Mouse (Mus musculus) ES-E14 (cell line): Measurements from ENCODE around the gene Mfsd4a. TPM values are rescaled to one million over a fixed set of nuclear protein-coding genes. Genes with fewer than 3 reads are reported as not detected.

Source experiments
- DNase-seq: peaks from one replicate; pipeline ENCODE4 v3.0.0-alpha.2; 2013; ENCODE audit warnings: low read depth, low spot score
- H3K27ac ChIP-seq: 2 replicates; pipeline ENCODE4 v1.5.1; 2012; ENCODE audit warnings: low read depth, mild to moderate bottlenecking, low read length, moderate library complexity, mixed read lengths; ENCODE audit not compliant: poor library complexity, insufficient read depth, severe bottlenecking
- H3K36me3 ChIP-seq: 2 replicates; pipeline ENCODE4 v1.6.1; 2012; ENCODE audit warnings: mild to moderate bottlenecking, low read length, moderate library complexity, mixed read lengths; ENCODE audit not compliant: control insufficient read depth, poor library complexity, insufficient read depth, severe bottlenecking
- H3K4me1 ChIP-seq, 2 experiments: fragments of 150-350 bp in 1 of 2; sonication (generic) in 1 of 2; 2 replicates each; pipeline ENCODE4 v1.6.1; 2012; ENCODE audit warnings: low read length in 2 of 2, mild to moderate bottlenecking in 1 of 2, mixed read lengths in 1 of 2; ENCODE audit not compliant: control insufficient read depth in 2 of 2, insufficient read depth in 2 of 2, poor library complexity in 1 of 2
- H3K4me3 ChIP-seq, 2 experiments: fragments of 150-350 bp in 1 of 2; sonication (generic) in 1 of 2; 2 replicates each; pipeline ENCODE4 v1.5.1; 2012; ENCODE audit warnings: low read length in 2 of 2, low read depth in 1 of 2, mild to moderate bottlenecking in 1 of 2, mixed read lengths in 1 of 2; ENCODE audit not compliant: insufficient read depth in 1 of 2, poor library complexity in 1 of 2, severe bottlenecking in 1 of 2
- H3K9ac ChIP-seq: 2 replicates; pipeline ENCODE4 v1.6.1; 2012; ENCODE audit warnings: low read depth, mild to moderate bottlenecking, low read length, mixed read lengths; ENCODE audit not compliant: poor library complexity, insufficient read depth, severe bottlenecking
- H3K9me3 ChIP-seq: fragments of 150-350 bp; sonication (generic); 2 replicates; pipeline ENCODE4 v1.6.1; 2012; ENCODE audit warnings: low read depth, mild to moderate bottlenecking, low read length; ENCODE audit not compliant: control insufficient read depth, insufficient read depth
- CHD2 ChIP-seq: IDR thresholded peaks from 2 replicates; pipeline ENCODE4 v1.6.1; 2014; ENCODE audit warnings: mild to moderate bottlenecking, low read depth, low read length, inconsistent platforms
- HCFC1 ChIP-seq: IDR thresholded peaks from 2 replicates; pipeline ENCODE4 v1.6.1; 2012; ENCODE audit warnings: low read length, inconsistent platforms, borderline replicate concordance; ENCODE audit not compliant: insufficient read depth
- MAFK ChIP-seq: IDR thresholded peaks from 2 replicates; pipeline ENCODE4 v1.6.1; 2014; ENCODE audit warnings: mild to moderate bottlenecking, low read depth, low read length, inconsistent platforms; ENCODE audit not compliant: insufficient read depth
- ZC3H11A ChIP-seq: IDR thresholded peaks from 2 replicates; pipeline ENCODE4 v1.6.1; 2012; ENCODE audit warnings: low read depth, mild to moderate bottlenecking, inconsistent platforms, low read length, borderline replicate concordance
- ZNF384 ChIP-seq: IDR thresholded peaks from 2 replicates; pipeline ENCODE4 v1.6.1; 2012; ENCODE audit warnings: low read depth, low read length, inconsistent platforms
- in situ Hi-C, 2 experiments: fragments of 600-800 bp; cut with MboI; formaldehyde crosslinking; loops; one replicate each; pipeline ENCODE4 v1.15.1; 2025; ENCODE audit warnings: low sequenced_read_pairs in 2 of 2, inconsistent platforms in 1 of 2; ENCODE audit not compliant: unreplicated experiment in 2 of 2
- total RNA-seq: library from RNA; depleted of rRNA; stranded (reverse); fragments of 300-350 nt; gene quantifications from 2 replicates; pipeline ENCODE4 v1.2.3, GENCODE M21; 2012; rRNA removed

Gene Mfsd4a
- 1.3 and 2.4 TPM in 2 replicates for total RNA-seq

GRCm38 (mm10) chr1:132067261-132068255 is at the start of gene Mfsd4a:
Mfsd4a (minus strand) TSS chr1:132068062.
- Histone ChIP-seq H3K27ac (no peak within 1 kb of the TSS), H3K4me3 (peak within 1 kb of the TSS; percentile 50 to 54; a peak in 3 of 4 replicates), H3K36me3 (no peaks in the 10 kb centered on the region), H3K9ac (peak within 1 kb of the TSS; percentile 28; the same call in 1 of the 2 replicates), H3K4me1 (no peaks in the 10 kb centered on the region; a peak in 1 of 4 replicates), H3K9me3 (no peaks in the 10 kb centered on the region)
- no peak for TF ChIP-seq MAFK
- no peak for TF ChIP-seq CHD2
- no peak for TF ChIP-seq ZNF384
- TF ChIP-seq ZC3H11A = no peak
- no peak for TF ChIP-seq HCFC1
- in situ Hi-C loops = no loop called here
- no peak for DNase-seq

DNA sequence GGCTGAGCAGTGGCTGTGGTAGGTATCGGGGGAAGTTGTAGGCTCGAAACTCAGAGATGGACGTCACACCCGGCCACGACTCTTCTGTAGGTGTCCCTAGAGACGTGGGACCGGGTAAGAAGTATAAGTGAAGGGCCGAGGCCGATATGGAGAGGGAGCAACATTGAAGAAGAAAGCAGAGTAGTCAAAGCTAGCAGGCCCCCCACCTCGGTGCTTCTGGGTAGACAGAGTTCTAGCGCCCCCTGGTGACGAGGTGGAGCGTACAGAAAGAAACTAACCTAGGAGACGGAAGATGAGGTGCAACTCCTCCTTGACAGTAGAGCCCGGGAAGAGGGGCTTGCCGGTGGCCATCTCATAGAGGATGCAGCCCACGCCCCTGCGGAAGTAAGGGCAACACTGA is 48.7 kb upstream of the Mfsd4a start:
- Histone ChIP-seq H3K9ac (no peak overlapping the region), H3K4me1 (peaks cover 0 to 5% of the 10 kb centered on the region in 2 experiments; a peak in 1 of 4 replicates), H3K36me3 (peaks cover 12% of the 10 kb centered on the region; the same call in 1 of the 2 replicates), H3K4me3 (no peak overlapping the region), H3K9me3 (no peaks in the 10 kb centered on the region), H3K27ac (no peak overlapping the region)
- TF ChIP-seq CHD2 (no peak), ZC3H11A (peak; percentile 44; the same call in 1 of the 2 replicates)
- in situ Hi-C loops = no loop called here
- peak; percentile 62 for DNase-seq

GRCm38 (mm10) chr1:132113098-132113497 is 45.2 kb upstream of the Mfsd4a start:
- Histone ChIP-seq H3K36me3 (peaks cover 12% of the 10 kb centered on the region; the same call in 1 of the 2 replicates), H3K9me3 (no peaks in the 10 kb centered on the region), H3K4me1 (peaks cover 0 to 5% of the 10 kb centered on the region in 2 experiments; a peak in 1 of 4 replicates), H3K4me3 (no peak overlapping the region), H3K27ac (no peak overlapping the region), H3K9ac (no peak overlapping the region)
- in situ Hi-C loops = no loop called here
- no peak for DNase-seq
- TF ChIP-seq ZC3H11A (no peak), ZNF384 (no peak), MAFK (no peak), CHD2 (no peak)

DNA sequence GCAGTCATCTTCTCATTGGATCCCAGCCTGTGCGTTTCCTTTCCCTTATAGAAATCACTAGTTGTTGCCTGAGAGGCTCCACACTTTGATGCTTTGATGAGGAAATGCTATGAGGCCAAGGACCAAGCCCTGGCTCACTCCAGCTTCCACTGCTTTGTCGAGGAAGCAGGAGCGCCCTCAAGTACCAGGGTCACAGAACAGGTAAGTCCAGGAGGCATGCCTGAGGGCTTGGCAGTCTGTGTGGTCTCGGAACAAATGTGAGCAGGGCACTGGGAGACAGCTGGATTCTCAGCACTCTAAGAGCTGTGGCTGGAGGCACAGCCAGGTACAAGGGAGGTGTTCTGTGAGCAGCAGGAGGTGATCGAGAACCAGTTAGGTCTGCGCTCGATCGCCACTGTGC is 44.6 kb upstream of the Mfsd4a start:
- Histone ChIP-seq H3K27ac (no peak overlapping the region), H3K4me1 (peaks cover 0 to 5% of the 10 kb centered on the region in 2 experiments; a peak in 1 of 4 replicates), H3K9ac (no peak overlapping the region), H3K4me3 (no peak overlapping the region), H3K9me3 (no peaks in the 10 kb centered on the region), H3K36me3 (peaks cover 9% of the 10 kb centered on the region; the same call in 1 of the 2 replicates)
- no peak for DNase-seq
- no peak for TF ChIP-seq HCFC1
- TF ChIP-seq ZC3H11A = no peak
- no peak for TF ChIP-seq ZNF384
- TF ChIP-seq MAFK = no peak
- TF ChIP-seq CHD2 = no peak
- in situ Hi-C loops = no loop called here
